Mouse (Mus musculus) layer of hippocampus, postnatal 10 days (tissue): Measurements from ENCODE around the gene Rgp1. TPM values are rescaled to one million over a fixed set of nuclear protein-coding genes. Genes with fewer than 3 reads are reported as not detected.
"Not testable (repeated sequence)": the region's sequence is repeated elsewhere in the genome, so short reads cannot be mapped to it uniquely, and the experiment has no call there.

ENCODE experiments used
- DNase-seq, 2 experiments: peaks; one replicate each; pipeline ENCODE4 v3.0.0; 2021; ENCODE audit warnings: low spot score in 2 of 2
- long read RNA-seq: library from polyadenylated mRNA; stranded (forward); transcript quantifications from one replicate; pipeline ENCODE4 v2.0.0, GENCODE M21; 2023
- total RNA-seq, 2 experiments: library from RNA; stranded (reverse); gene quantifications; 2 replicates each; pipeline ENCODE4 v1.2.3; 2021

The Rgp1 gene
- 10 to 100 TPM; 46.2 to 53.6 TPM for total RNA-seq
- long read RNA-seq, partial matches to known transcripts = 0 of 2 reads
- long read RNA-seq, other reads (novel, unspliced or antisense) = 2 of 2 reads

DNA sequence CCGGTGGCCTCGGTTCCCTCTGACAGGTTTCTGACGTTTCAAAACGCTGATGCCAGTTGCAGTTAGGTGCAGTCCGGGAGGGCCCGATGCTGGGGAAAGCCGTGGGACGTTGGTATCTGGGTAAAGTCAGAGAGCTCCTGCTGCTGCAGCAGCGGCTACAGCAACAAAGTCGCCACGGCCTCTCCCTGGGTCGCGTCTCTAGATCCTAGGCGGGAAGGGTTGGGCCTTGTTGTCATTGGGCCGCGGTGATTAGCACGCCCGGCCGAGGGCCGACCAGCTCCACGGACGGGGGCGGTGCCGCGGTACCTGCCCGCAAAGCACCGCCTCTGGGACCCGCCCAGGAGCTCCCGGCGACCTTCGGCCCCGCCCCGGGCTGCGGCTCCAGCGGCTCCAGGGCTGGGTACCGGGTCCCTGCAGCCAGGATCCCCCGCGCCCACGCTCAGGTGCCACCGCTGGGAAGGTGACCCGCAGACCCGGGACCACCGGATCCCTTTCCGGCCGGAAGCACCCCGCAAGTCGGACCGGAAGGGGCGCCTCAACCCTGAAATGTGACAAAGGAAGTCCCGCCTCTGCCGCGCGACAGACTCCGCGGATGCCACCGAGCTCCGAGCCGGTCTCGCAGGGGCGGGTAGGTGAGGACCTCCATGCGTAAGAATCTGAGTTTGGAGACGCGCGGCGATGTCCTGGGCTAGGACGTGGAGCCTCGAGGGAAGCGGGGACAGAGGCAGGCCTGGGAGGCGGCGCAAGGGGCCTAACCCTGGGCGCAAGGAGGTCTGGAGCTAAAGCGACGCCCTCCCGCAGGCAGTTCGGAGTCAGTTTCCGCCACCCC lies at the start of gene Rgp1, which contains the start of gene Gba2:
Gene Rgp1, plus strand, starts transcription at position 340 of the 829 bp plus-strand sequence.
Gene Gba2, minus strand, starts transcription at position 498 of the 829 bp plus-strand sequence.
- peak; percentile 78 to 85 for DNase-seq

GRCm38 (mm10) chr4:43530081-43530501 lies 48.4 kb upstream of the Rgp1 start:
- no peak for DNase-seq

GRCm38 (mm10) chr4:43530581-43530980 lies 47.9 kb upstream of the Rgp1 start:
- DNase-seq = peak; percentile 75 to 80

DNA sequence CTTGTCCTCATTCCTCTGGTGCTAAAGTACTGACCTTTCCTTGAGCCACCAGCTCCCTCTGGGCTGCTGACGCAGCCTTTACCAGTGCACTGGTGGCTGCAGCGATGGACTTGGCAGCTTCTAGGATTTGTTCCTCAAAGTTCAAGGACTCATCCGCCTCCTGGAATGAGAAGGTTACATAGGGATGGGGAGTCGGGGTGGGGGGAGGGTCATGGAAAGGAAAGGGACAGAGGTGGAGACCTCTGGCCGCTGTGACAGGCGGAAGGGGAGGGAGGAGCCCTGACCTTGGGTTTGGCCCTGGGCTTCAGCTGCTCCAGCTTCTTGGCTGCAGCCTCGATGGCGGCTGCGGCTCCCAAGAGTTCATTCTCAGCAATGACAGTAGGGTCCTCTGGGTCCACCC lies 45.2 kb upstream of the Rgp1 start:
- no peak for DNase-seq

DNA sequence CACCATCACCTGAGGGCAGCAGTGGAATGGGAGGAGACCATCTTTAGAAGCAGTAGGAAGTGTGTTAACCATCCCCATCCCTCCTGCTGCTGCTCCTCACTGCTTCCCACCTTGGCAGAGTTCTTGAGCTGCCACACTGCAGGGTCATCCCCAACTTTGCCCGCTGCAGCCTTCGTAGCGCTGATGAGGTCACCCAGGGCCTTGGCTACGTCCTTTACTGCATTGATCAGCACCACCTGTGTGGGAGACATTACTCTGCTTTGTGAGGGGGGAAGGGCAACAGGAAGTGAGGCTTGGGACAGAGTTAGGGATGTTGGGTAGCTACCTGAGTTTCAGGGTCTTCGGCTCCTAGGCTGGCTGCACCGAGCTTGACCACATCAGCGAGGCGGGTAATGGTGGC lies 42.9 kb upstream of the Rgp1 start:
- no peak for DNase-seq

DNA sequence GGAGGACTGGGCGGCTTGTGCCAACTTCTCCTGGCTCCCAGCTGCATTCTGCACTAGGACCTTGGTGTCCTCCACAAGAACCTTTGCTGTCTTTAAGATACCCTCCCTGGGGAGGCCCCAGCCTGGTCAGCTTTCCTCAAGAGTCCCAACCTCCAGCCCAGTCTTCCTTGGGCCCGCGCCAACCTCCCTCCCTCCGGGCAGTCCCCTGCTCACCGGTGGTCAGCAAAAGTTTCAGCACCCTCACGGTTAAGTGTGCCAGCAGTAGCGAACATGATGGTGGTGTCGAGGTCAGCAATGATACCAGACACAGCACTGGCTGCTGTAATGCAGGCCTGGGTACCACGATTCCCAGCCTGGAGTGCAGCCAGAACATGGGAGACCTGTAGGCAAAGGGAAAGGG lies 42.5 kb upstream of the Rgp1 start:
- DNase-seq = no peak

- no peak for DNase-seq
These were observed 36.5 kb upstream of the Rgp1 start for GRCm38 (mm10) chr4:43542044-43542443.

DNA sequence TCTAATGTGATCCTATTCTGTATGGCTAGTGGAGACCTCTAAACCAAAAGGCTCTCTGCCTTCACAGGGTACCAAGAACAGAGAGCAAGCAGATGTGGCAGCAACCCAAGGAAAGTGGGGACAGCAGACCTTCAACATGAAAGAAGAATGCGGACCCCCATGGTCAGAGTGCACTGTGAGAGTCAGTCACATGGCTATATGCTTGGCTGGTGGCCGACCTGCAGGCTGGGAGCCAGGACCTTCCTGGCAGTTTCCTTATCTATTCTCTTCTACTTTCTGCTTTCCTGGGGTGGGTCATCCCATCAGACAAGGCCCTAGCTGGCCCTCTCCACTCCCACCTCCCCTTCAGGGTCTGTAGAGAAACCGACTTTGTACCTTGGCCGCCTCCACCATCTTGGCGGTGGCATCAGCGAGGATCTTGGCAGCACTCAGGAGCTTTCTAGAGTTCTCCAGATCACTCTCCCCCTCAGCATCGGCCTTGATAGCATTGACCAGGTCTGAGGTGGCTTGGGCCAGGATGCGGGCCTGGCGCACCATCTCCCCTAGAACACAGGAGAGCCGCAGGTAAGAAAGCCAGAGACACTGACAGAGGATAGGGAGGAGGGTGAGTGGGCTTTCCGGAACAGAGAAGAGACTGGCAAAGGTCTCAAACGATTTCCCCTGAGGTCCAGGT lies 32.0 kb upstream of the Rgp1 start:
- DNase-seq = no peak

DNA sequence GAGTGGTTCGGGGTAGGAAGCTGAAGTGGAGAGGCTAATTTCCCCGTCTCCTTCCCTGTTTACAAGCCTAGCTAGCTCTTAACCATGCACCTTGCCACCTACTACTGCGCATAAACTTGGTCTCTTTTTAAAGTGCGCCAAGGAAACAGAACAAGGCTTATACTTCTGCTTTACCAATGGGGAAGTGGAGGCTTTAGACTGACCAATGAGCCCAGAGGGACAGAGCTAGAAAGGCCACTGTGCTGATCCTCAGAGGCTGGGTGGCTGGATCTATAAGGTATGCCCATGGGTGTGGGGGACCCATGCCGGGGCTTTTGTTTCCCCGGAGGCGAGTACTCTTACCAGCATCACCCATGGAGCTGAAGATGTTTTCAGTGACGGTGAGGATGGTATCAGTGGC lies 31.4 kb upstream of the Rgp1 start:
- no peak for DNase-seq

DNA sequence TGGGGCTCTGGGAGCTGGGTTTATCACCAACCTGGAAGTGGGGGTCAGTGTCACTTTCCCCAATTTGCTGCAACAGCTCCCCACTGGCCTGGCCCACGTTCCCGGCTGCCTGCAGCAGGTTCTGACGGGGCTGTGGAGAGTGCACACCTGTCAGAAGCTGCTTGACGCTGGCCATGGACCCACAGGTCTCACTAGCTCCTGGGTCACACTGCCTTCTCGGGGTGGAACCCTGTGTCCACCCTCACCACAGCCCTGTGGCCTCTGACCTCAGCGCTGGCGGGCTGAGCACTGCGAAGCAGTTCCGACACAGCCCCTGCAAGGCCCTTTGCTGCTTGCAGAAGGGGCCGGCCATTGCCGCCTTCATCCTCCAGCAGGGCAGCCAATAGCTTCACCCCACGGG lies 29.5 kb upstream of the Rgp1 start:
- DNase-seq = no peak

DNA sequence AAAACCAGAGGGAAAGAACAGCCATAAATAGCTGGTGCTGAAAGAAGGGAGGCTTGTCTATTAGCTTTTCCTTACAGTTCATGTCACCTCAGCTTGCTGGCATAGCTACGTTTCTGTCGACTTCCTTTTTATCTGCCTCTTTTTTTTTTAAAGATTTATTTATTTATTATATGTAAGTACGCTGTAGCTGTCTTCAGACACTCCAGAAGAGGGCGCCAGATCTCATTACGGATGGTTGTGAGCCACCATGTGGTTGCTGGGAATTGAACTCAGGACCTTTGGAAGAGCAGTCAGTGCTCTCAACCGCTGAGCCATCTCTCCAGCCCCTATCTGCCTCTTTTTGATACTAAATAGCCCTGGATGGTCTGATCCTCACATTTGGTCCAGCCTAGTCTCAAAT lies 26.7 kb upstream of the Rgp1 start:
- not testable (repeated sequence) for DNase-seq

DNA sequence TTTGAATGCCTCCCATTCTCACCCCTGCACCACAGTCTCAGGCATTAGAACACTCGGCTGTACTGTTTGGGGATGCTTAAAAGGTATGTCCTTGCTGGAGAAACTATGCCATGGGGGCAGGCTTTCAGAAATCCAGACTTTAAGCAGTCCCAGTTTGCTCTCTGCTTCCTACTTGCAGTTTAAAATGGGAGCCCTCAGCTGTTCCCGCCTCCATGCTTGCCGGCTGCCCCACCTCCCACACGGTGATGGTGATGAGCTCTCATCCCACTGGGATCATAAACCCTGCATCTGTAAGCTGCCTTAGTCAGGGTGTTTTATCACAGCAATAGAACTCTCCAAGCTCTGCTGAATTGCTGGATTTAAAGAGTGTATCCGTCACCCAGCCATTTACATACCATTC lies 26.1 kb upstream of the Rgp1 start:
- no peak for DNase-seq

DNA sequence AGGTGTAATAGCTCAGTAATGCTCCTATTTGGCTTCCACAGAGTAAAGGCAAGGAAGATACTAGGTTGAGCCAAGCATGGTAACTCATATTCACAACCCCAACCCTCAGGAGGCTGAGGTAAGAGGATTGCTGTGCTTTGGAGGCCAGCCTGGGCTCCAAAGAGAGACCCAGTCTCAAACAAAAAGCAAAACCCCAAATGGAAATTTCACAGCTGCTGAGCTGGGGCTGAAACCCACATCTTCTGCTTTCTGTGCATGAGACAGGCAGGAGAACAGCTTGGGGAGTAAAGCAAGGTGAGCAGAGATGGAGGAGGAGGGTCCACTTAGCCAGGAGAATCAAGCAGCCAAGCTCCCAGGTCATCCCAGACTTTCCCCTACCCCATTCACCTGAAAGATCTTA lies 24.6 kb upstream of the Rgp1 start:
- no peak for DNase-seq

DNA sequence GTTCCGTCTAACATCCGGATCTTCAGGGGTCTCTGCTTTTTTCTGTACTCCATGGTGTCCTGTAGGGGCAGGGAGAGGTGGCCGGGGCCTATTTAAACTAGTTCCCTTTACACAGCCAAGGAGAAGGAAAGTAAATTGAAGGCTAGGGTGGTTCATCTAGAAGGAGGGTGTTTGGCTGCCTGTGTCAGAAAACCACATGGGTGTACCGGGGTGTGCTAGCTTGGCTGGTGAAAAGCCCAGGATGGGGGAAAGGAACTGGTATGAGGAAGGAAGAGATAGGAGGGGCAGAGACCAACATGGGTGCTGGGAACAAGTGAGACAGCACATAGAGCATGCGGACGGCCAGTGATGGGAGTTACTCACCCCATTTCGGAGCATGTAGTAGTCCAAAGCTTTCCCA lies 22.6 kb upstream of the Rgp1 start:
- DNase-seq = no peak

DNA sequence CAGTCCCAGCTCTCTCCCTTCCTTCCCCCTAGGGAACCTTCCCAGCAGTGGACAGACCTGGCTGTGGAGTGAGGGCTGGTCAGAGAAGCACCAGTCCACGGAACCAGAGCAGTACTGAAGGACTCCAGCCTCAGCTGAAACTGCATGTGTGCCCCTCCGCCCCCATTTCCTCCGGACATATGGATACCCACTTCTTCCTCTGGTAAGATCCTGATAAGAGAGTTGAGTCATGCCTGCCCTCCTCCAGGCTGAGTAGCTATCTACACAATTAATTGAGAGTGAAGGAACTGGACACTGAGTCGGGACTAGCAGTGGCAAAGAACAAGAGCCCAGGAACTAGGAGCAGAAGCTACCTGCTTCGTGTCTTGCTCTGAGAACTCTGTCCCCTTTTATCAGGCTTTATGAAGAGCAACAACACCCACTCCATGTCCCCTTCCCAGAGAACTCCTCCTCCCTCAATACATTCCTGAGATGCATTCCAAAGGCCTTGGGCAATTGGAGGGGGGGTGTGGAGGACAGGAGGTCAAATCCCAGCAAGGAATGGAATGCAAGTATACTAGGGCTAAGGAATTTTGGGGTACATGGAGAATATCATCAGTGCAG lies 20.4 kb upstream of the Rgp1 start:
- no peak for DNase-seq

GRCm38 (mm10) chr4:43558631-43559356 lies 19.7 kb upstream of the Rgp1 start:
- peak; percentile 36 to 37 for DNase-seq

DNA sequence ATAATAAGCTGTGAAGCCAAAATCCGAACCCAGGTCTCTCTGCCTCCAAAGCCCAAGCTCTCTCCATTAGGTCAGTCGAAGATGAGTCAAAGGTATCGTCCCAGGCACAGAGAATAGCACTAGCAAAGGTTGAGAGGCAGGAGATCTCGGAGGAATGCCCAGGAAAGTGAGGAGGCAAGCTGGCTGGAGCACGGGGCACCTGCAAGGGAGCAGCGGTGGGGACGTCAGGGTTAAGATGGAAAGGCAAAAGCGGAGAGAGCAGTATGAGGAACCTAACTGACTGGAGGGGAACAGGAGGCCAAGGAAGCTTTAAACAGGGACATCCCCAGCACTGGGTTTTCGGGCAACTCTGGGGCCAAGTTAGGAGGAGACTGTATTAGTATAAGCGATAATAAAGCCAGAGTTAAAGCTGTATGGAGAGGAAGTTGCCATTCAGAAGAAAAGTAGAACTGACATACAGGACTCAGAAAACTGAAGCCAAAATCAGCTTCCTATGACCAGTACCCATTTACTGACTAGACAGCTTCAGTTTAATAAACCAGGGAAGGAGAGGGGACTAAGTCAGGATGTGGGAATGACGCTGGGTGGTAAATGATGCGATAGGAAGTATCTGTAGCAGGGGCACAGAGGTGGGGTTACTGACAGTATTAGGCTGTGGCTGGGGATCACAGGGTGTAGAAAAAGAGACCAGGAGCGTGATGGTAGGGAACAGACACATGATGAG lies 18.8 kb upstream of the Rgp1 start:
- DNase-seq = no peak

DNA sequence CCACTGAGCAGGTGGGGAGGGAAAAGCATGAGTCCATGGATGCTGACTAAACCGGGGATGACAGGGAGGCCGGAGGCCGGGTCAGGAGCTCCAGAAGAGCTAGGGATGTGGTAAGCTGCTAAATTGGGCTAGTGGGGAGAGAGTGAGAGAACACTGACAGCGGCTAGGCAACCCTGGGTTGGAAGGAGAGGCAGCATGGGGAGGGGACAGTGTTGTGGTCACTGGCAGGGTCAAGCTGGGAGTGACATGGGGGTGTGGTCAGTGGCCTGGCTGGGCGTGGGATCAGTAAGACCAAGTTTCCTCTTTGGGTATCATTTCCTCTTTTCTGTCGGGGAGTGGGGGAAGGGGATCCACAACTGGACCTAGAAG lies 18.3 kb upstream of the Rgp1 start:
- no peak for DNase-seq

DNA sequence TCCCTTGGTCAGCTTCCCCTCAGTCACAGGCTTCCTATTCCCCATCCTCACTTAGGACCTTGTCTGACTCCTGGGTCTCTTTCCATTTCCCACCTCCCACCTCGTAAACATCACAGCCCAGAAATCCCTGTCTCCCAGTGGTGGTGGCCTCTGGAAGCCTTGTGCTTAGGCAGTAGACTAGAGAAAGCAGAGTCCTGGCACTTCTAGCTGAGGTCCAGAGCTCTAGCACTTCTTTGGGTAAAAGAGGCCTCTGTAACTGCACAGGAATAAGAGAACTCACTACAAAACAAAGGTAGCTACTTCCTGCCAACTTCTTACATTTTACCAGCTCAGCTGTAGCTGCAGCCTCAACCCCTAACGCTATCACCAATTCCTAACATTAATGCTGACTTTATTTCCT lies 17.5 kb upstream of the Rgp1 start:
- DNase-seq = no peak

- DNase-seq = no peak
These were observed 17.0 kb upstream of the Rgp1 start for GRCm38 (mm10) chr4:43561436-43561996.
